Mouse (Mus musculus) heart, adult 2 months (tissue): Measurements from ENCODE around the gene Wdr49.

Source experiments
- CTCF ChIP-seq: fragments of 200-600 bp; IDR thresholded peaks from 2 replicates; pipeline ENCODE4 v1.8.1; 2022; ENCODE audit warnings: antibody characterized with exemption, mild to moderate bottlenecking, moderate library complexity
- POLR2A ChIP-seq: fragments of 200-500 bp; IDR thresholded peaks from 2 replicates; pipeline ENCODE4 v1.6.1; 2011; ENCODE audit warnings: mild to moderate bottlenecking, low read depth, low read length, control low read depth; ENCODE audit not compliant: insufficient read depth

- TF ChIP-seq CTCF = no peak
- no peak for TF ChIP-seq POLR2A
Observed at GRCm38 (mm10) chr3:75259356-75259755, 222.6 kb downstream of the Wdr49 start.
